Mouse (Mus musculus) liver, embryonic 15.5 days (tissue): Measurements from ENCODE around the gene Lsm2. TPM values are rescaled to one million over a fixed set of nuclear protein-coding genes. Genes with fewer than 3 reads are reported as not detected.
A peak's percentile ranks its signal among the peaks of the same experiment; 100 is the strongest.

Experiments
- ATAC-seq: fragments of 200-750 bp; cut with Nextera tagmentation; 2 replicates; pipeline ENCODE4 v1.8.0; 2017; ENCODE audit warnings: moderate number of reproducible peaks, mild to moderate bottlenecking, moderate library complexity; ENCODE audit not compliant: insufficient read depth
- H3K27ac ChIP-seq: fragments of 300-500 bp; sonication (generic); replicated peaks from 2 replicates; pipeline ENCODE4 v1.5.1; 2015; ENCODE audit warnings: mild to moderate bottlenecking, inconsistent platforms
- H3K27me3 ChIP-seq: fragments of 300-500 bp; sonication (generic); 2 replicates; pipeline ENCODE4 v1.6.1; 2015; ENCODE audit warnings: mild to moderate bottlenecking, inconsistent platforms
- H3K36me3 ChIP-seq: fragments of 300-500 bp; sonication (generic); replicated peaks from 2 replicates; pipeline ENCODE4 v1.6.1; 2015; ENCODE audit warnings: moderate library complexity, mild to moderate bottlenecking, inconsistent platforms
- H3K4me1 ChIP-seq: fragments of 300-500 bp; sonication (generic); replicated peaks from 2 replicates; pipeline ENCODE4 v1.6.1; 2015; ENCODE audit warnings: inconsistent platforms
- H3K4me2 ChIP-seq: fragments of 300-500 bp; sonication (generic); 2 replicates; pipeline ENCODE4 v1.6.1; 2015; ENCODE audit warnings: moderate library complexity, mild to moderate bottlenecking, inconsistent platforms
- H3K4me3 ChIP-seq: fragments of 300-500 bp; sonication (generic); replicated peaks from 2 replicates; pipeline ENCODE4 v1.5.1; 2015; ENCODE audit warnings: mild to moderate bottlenecking, inconsistent platforms
- H3K9ac ChIP-seq: fragments of 300-500 bp; sonication (generic); 2 replicates; pipeline ENCODE4 v1.6.1; 2015; ENCODE audit warnings: moderate library complexity, mild to moderate bottlenecking, inconsistent platforms
- H3K9me3 ChIP-seq: fragments of 300-500 bp; sonication (generic); replicated peaks from 2 replicates; pipeline ENCODE4 v1.6.1; 2016; ENCODE audit warnings: inconsistent platforms
- WGBS: fragments of 180-500 bp; shearing (Covaris S2); methylation state at CpG from one replicate; pipeline ENCODE4 v1.1.7; 2015; ENCODE audit warnings: mixed read lengths; ENCODE audit not compliant: insufficient replicate concordance; 5-methylcytosine and 5-hydroxymethylcytosine counted together
- polyA plus RNA-seq: library from polyadenylated mRNA; unstranded; fragments of >200 nt; fragmentation: Nextera tagmentation; extraction: Ambion mirVana; gene quantifications from 2 replicates; pipeline ENCODE4 v1.2.1, GENCODE M21; 2015

Gene Lsm2
- 120 and 123 TPM in 2 replicates for polyA plus RNA-seq

GRCm38 (mm10) chr17:34981690-34982180 lies at the start of gene Lsm2:
Gene Lsm2, plus strand, starts transcription at chr17:34981862.
- H3K9me3 ChIP-seq: no peaks in the 10 kb centered on the region
- peak within 1 kb of the TSS; percentile 98 for H3K27ac ChIP-seq
- peak; percentile 91 for ATAC-seq
- peak within 1 kb of the TSS; percentile 80 for H3K4me2 ChIP-seq
- H3K9ac ChIP-seq: peak within 1 kb of the TSS; percentile 88
- H3K27me3 ChIP-seq: no peaks in the 10 kb centered on the region
- H3K4me1 ChIP-seq: peaks cover 46% of the 10 kb centered on the region
- WGBS: under 1% methylated on average over 58 of the region's 58 CpGs
- peak within 1 kb of the TSS; percentile 91 for H3K4me3 ChIP-seq
- peaks cover 23% of the 10 kb centered on the region for H3K36me3 ChIP-seq

GRCm38 (mm10) chr17:34932287-34932686 lies 49.4 kb upstream of the Lsm2 start:
- no peaks in the 10 kb centered on the region for H3K9me3 ChIP-seq
- peak overlapping the region; percentile 69 for H3K4me3 ChIP-seq
- no peak overlapping the region for H3K27ac ChIP-seq
- H3K27me3 ChIP-seq: no peaks in the 10 kb centered on the region
- ATAC-seq: no peak
- peak overlapping the region; percentile 95 for H3K4me2 ChIP-seq
- H3K36me3 ChIP-seq: 0 out of 2 replicates have a peak, but pooled peaks cover 4% of the 10 kb centered on the region
- peaks cover 37% of the 10 kb centered on the region for H3K4me1 ChIP-seq
- peak overlapping the region; percentile 63; the same call in 1 of the 2 replicates for H3K9ac ChIP-seq
- WGBS: 63% methylated on average over 8 of the region's 8 CpGs

DNA sequence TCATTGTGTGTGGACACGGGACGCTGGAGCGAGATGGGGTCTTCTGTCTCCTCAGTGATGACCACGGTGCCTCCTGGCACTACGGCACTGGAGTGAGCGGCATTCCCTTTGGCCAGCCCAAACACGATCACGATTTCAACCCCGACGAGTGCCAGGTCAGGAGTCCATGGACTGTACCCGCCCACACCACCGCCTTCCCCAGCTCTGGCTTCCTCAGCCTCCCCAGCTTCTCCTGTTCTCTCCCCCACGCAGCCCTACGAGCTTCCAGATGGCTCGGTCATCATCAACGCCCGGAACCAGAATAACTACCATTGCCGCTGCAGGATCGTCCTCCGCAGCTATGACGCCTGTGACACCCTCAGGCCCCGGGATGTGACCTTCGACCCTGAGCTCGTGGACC lies 47.6 kb upstream of the Lsm2 start:
- Histone ChIP-seq H3K4me3 (peak overlapping the region; percentile 11; the same call in 1 of the 2 replicates), H3K27ac (peak overlapping the region; percentile 58; the same call in 1 of the 2 replicates), H3K9me3 (no peaks in the 10 kb centered on the region), H3K9ac (0 out of 2 replicates have a peak overlapping the region, but pooled peaks have one; percentile 18), H3K4me2 (peak overlapping the region; percentile 47), H3K36me3 (0 out of 2 replicates have a peak, but pooled peaks cover 4% of the 10 kb centered on the region), H3K4me1 (peaks cover 42% of the 10 kb centered on the region), H3K27me3 (no peaks in the 10 kb centered on the region)
- ATAC-seq: no peak
- 70% methylated on average over 24 of the region's 24 CpGs for WGBS

- no peak for ATAC-seq
- Histone ChIP-seq H3K27me3 (no peaks in the 10 kb centered on the region), H3K4me2 (peak overlapping the region; percentile 47), H3K4me3 (no peak overlapping the region), H3K9ac (no peak overlapping the region), H3K4me1 (peaks cover 42% of the 10 kb centered on the region), H3K36me3 (0 out of 2 replicates have a peak, but pooled peaks cover 4% of the 10 kb centered on the region), H3K27ac (0 out of 2 replicates have a peak overlapping the region, but pooled peaks have one; percentile 58), H3K9me3 (no peaks in the 10 kb centered on the region)
- 39% methylated on average over 8 of the region's 8 CpGs for WGBS
Observed at GRCm38 (mm10) chr17:34934830-34935229, 46.8 kb upstream of the Lsm2 start.

DNA sequence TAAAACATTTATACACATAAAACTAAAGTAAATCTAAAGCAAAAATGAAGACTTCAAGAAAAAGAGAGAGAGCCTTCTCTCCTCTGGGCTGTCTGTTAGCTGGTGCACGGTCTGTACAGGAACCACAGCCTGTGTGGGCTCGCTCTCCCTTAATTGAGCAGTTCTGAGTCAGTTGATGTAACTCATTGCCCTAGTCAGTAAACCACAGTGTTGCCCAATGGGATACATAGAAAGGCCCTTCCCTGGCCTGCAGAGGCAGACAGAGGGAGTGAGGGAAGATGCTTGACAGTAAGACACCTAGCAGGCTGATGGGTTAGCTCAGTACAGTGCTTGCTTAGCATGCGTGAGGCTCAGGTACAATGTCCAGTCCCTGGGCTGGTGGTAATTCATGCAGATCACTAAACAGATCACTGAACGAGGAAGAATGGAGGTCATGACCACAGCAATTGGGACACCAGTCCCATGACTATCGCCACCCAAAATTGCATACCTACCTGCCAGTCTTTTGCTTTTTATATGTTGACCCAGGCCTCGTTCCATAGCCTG lies 43.6 kb upstream of the Lsm2 start:
- Histone ChIP-seq H3K4me3 (no peak overlapping the region), H3K27ac (no peak overlapping the region), H3K27me3 (no peaks in the 10 kb centered on the region), H3K9ac (no peak overlapping the region), H3K36me3 (0 out of 2 replicates have a peak, but pooled peaks cover under 1% of the 10 kb centered on the region), H3K9me3 (no peaks in the 10 kb centered on the region), H3K4me1 (peaks cover 29% of the 10 kb centered on the region), H3K4me2 (no peak overlapping the region)
- ATAC-seq: no peak
- WGBS: 61% methylated on average over 6 of the region's 6 CpGs

DNA sequence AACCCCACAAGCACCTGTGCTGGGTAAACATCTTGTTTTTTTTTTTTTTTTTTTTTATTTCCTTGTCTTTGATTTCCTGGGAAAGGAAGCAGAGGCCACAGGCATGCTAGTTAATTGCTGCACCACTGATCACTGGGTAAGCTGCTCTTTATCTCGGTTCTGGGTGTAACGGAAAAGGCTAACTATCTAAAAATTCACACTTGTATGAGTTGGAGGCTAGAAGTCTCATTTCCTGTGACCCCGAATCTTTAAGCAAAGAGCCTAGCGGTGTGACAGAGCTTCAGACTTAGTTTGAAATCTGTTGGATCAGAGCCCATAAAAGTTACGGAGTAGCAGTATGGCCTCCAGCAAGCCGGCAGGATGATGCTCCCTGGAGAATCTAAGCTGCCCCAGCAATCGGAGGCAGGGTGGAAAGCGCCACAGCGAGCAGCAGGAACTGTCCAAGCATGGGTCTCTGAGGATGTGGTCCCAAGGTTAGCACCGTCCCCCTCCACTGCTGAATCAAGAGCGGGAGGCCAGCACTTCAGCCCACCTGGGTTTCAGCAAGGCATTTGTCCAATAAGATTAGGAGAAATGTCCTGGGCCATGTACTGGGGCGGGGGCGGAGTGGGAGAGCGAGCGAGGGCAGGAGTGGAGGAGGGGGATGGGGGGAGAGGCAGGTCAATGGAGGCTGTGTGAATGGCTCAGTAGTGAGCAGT lies 40.2 kb upstream of the Lsm2 start:
- Histone ChIP-seq H3K9ac (peak overlapping the region; percentile 36; the same call in 1 of the 2 replicates), H3K36me3 (no peaks in the 10 kb centered on the region), H3K9me3 (no peaks in the 10 kb centered on the region), H3K27me3 (no peaks in the 10 kb centered on the region), H3K27ac (peak overlapping the region; percentile 48; the same call in 1 of the 2 replicates), H3K4me2 (peak overlapping the region; percentile 67), H3K4me3 (peak overlapping the region; percentile 42), H3K4me1 (peaks cover 17% of the 10 kb centered on the region)
- 14% methylated on average over 15 of the region's 15 CpGs for WGBS
- ATAC-seq: 0 out of 2 replicates have a peak, but pooled peaks have one; percentile 37

DNA sequence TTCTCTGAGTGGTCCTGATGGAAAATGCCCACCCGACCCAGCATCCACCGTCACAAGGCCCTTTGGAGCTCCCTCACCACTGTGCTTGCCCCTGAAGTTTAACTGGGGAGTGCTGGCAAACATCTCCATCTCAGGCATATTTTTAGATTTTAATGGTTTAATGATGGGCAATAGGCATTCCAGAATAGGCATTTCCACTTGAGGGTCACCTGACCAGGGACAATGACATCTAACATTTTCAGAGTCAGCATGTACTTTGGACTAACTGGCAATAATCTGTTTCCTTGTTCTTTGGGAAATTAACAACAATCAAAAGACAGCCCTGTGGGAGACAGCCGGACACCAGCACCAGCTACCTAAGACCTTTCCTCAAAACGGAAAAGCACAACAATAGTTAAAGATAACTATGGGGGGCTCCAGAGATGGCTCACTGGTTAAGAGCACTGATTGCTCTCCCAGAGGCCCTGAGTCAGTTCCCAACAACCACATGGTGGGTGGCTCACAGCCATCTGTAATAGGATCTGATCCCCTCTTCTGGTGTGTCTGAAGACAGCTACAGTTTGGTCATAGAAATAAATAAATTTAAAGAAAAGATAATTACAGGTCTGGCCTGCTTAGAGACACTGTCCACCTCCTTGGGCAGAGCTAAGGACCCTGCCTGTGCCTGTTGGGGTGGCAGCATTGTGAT lies 38.4 kb upstream of the Lsm2 start:
- Histone ChIP-seq H3K36me3 (no peaks in the 10 kb centered on the region), H3K4me2 (no peak overlapping the region), H3K9ac (no peak overlapping the region), H3K27me3 (no peaks in the 10 kb centered on the region), H3K9me3 (no peaks in the 10 kb centered on the region), H3K4me3 (no peak overlapping the region), H3K27ac (no peak overlapping the region), H3K4me1 (peaks cover 14% of the 10 kb centered on the region)
- 77% methylated on average over 4 of the region's 4 CpGs for WGBS
- ATAC-seq: no peak

DNA sequence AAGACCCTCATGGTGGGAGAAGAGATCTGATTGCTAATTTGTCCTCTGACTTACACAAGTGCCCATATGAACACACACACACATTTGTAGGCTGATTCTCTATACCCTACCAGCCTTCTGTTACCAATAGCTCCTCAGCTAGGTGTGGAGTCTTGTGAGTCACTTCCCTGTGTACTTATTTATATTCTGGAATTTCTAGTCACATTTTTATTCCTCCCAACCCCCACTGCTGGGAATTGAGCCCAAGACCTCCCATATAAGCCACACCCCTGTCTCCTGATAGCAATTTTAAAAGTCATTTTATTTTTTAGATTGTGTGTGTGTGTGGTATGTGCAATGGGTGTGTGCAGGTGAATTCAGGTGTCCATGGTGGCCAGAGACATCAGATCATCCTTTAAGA lies 37.3 kb upstream of the Lsm2 start:
- no peaks in the 10 kb centered on the region for H3K27me3 ChIP-seq

DNA sequence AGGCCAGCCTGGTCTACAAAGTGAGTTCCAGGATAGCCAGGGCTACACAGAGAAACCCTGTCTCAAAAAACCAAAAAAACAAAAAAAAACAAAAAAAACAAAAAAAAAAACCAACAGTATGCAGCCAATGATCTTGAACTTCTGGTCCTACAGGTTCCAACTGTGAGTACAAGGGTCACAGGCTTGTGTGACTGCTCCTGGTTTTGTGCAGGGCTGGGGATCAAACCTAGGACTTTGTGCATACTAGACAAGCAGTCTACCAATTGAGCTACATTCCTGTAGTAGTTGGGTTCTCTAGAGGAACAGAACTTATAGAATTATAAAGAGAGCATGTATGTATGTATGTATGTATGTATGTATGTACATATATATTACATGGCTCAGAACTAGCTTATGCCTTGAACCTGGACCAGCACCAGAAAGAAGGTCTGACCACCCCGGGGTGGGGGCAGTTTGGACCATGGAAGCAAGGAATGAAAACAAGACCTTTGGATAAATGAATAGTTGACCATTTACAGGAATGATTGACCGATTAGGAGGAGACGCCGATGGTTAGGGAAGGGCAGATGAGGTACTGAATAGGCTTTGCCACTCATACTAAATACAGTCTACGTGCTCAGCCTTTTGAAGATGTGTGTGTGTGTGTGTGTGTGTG lies 35.0 kb upstream of the Lsm2 start:
- Histone ChIP-seq H3K4me1 (peaks cover 29% of the 10 kb centered on the region), H3K36me3 (peaks cover 17% of the 10 kb centered on the region), H3K27me3 (no peaks in the 10 kb centered on the region), H3K9me3 (no peaks in the 10 kb centered on the region), H3K9ac (no peak overlapping the region), H3K4me2 (no peak overlapping the region), H3K4me3 (no peak overlapping the region), H3K27ac (no peak overlapping the region)
- WGBS: 71% methylated on average over 5 of the region's 5 CpGs
- no peak for ATAC-seq

More for the DNA sequence above, 37.3 kb upstream of the Lsm2 start:
- Histone ChIP-seq H3K4me3 (no peak overlapping the region), H3K4me2 (no peak overlapping the region), H3K9me3 (no peaks in the 10 kb centered on the region), H3K9ac (no peak overlapping the region), H3K27ac (no peak overlapping the region), H3K36me3 (peaks cover under 1% of the 10 kb centered on the region; the same call in 1 of the 2 replicates), H3K4me1 (peaks cover 16% of the 10 kb centered on the region)
- no peak for ATAC-seq

- WGBS: 23% methylated on average over 8 of the region's 8 CpGs
- no peak for ATAC-seq
- H3K4me1 ChIP-seq: peaks cover 29% of the 10 kb centered on the region
Observed at GRCm38 (mm10) chr17:34947606-34948005, 34.1 kb upstream of the Lsm2 start.

More at GRCm38 (mm10) chr17:34947606-34948005, 34.1 kb upstream of the Lsm2 start:
- H3K9me3 ChIP-seq: no peaks in the 10 kb centered on the region
- H3K9ac ChIP-seq: no peak overlapping the region
- peaks cover 17% of the 10 kb centered on the region for H3K36me3 ChIP-seq
- H3K27me3 ChIP-seq: no peaks in the 10 kb centered on the region
- no peak overlapping the region for H3K4me2 ChIP-seq
- H3K4me3 ChIP-seq: no peak overlapping the region
- H3K27ac ChIP-seq: no peak overlapping the region
